Mouse (Mus musculus) small intestine, adult 2 months (tissue): ENCODE data around the gene Pank1.

Source experiments
- CTCF ChIP-seq: fragments of 200-500 bp; IDR thresholded peaks from 2 replicates; pipeline ENCODE4 v1.5.1; 2012; ENCODE audit warnings: low read depth, mild to moderate bottlenecking, control low read depth, inconsistent platforms, low read length, moderate library complexity, mixed read lengths; ENCODE audit not compliant: insufficient replicate concordance, insufficient read length; ENCODE audit errors: extremely low read depth
- POLR2A ChIP-seq: fragments of 200-500 bp; IDR thresholded peaks from 2 replicates; pipeline ENCODE4 v1.6.1; 2012; ENCODE audit warnings: low read depth, mild to moderate bottlenecking, control low read depth, inconsistent platforms, low read length, moderate library complexity

- TF ChIP-seq POLR2A (no peak), CTCF (no peak)
These were observed 43.3 kb upstream of the Pank1 start for GRCm38 (mm10) chr19:34922603-34922963.
